In the genomic region with DNA sequence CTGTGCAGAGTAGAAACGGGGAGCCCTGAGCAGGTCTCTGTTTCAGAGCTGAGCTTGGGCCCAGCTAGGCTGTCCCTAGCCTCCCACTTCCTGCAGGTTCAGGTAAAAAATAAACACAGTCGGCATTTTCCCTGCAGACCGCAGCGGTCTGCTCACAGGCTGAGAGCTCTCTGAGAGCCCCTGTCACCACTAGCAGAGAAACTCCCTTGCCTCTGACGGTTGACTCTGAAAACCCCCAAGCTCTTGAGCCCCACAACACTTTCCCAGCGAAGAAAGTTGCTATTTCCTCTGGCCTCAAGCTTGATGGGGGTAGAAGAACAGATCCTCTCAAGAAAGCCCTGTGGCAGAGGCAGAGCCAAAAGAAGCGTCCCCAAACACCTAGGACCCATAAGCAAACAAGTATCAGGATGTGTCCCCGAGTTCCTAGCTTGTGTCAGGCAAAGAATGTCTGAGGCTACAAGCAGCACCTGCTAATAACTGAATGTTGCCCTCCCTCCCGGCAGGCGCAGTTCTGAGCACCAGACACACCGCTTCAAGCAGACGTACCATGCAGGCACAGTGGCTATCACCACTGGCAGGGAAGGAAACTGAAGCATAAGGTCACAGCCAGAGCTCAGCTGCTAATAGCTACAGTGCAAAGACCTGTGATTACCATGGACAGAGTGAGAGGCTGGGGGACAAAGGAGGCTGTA, we compare ENCODE assay signal across 17 mouse cellular contexts. TPM values are rescaled to one million over a fixed set of nuclear protein-coding genes. Genes with fewer than 3 reads are reported as not detected.
DNase-seq lines count a peak whose midpoint lies in the region; ATAC-seq lines count a peak whose summit lies in the region.
"Had no signal": no experiment of that assay in that cellular context is flagged by ENCODE, and none has a peak within 500 bp of the region (broad histone marks: within the 10 kb centered on the region; RNA-seq: fewer than 3 reads in every experiment).

No protein-coding gene starts in this region.

- peaks cover 28 to 36% of the 10 kb centered on the region in 2 experiments for H3K4me1 ChIP-seq in heart, embryonic 14.5 days (ENCODE audit: control insufficient read depth in 2 of 2, insufficient read depth in 2 of 2, low read length in 2 of 2)
- H3K4me1 ChIP-seq: midbrain, embryonic 12.5 days had no signal

- 26% methylated on average over 12 of the region's 12 CpGs for WGBS in heart, embryonic 14.5 days

- H3K4me2 ChIP-seq in heart, embryonic 14.5 days (ENCODE audit: low read length), result peak overlapping the region; percentile 37
- H3K4me2 ChIP-seq: hindbrain, embryonic 15.5 days; liver, embryonic 13.5 days; midbrain, embryonic 12.5 days had no signal

- peak overlapping the region in 1 of 2 experiments; percentile 41; a peak in 1 of 4 replicates for H3K27ac ChIP-seq in heart, embryonic 14.5 days (replicated peaks in 1 of 2; ENCODE audit: control insufficient read depth in 1 of 2, insufficient read depth in 1 of 2, low read depth in 2 of 2, low read length in 2 of 2)
- H3K27ac ChIP-seq: hindbrain, embryonic 15.5 days; left cerebral cortex, adult 2 months; liver, embryonic 13.5 days; midbrain, embryonic 12.5 days had no signal

- H3K9ac ChIP-seq in heart, embryonic 14.5 days (ENCODE audit: low read length), result peak overlapping the region; percentile 11; the same call in 1 of the 2 replicates
- H3K9ac ChIP-seq: hindbrain, embryonic 15.5 days; liver, embryonic 13.5 days; midbrain, embryonic 12.5 days had no signal

- H3K9me3 ChIP-seq in heart, embryonic 14.5 days (ENCODE audit: control insufficient read depth, low read length), result no peaks in the 10 kb centered on the region
- H3K9me3 ChIP-seq: hindbrain, embryonic 15.5 days; liver, embryonic 13.5 days; midbrain, embryonic 12.5 days had no signal

- DNase-seq in heart, adult 8-10 months (ENCODE audit: low spot score), result no peak
- peak; percentile 91 for DNase-seq in CD4-positive helper T cell, adult 2 months (ENCODE audit: low read depth, low spot score)
- DNase-seq in CD8-positive naive resting alpha-beta T cell, adult 2 months (ENCODE audit: low read depth in 2 of 2, low spot score in 2 of 2), result peak; percentile 80 to 84
- DNase-seq in natural killer cell, adult 2 months (ENCODE audit: low spot score in 2 of 2), result peak; percentile 82 to 90
- DNase-seq in cerebellum, adult 11 months, result no peak
- no peak for DNase-seq in adrenal gland, adult 2 months
- no peak for DNase-seq in frontal cortex, adult 2 months (ENCODE audit: extremely low spot score in 1 of 2, low spot score in 1 of 2)
- DNase-seq: gastrocnemius, postnatal 10 days; kidney, postnatal 10 days; liver, embryonic 13.5 days had no signal

- H3K4me3 ChIP-seq in heart, embryonic 14.5 days (ENCODE audit: control insufficient read depth in 1 of 2, insufficient read depth in 1 of 2, low read depth in 1 of 2, low read length in 2 of 2), result no peak overlapping the region
- H3K4me3 ChIP-seq: erythroblast, embryonic 14.5 days; hindbrain, embryonic 15.5 days; left cerebral cortex, adult 2 months; liver, embryonic 13.5 days; midbrain, embryonic 12.5 days had no signal

- ATAC-seq in heart, embryonic 14.5 days (ENCODE audit: insufficient number of reproducible peaks, insufficient read depth, low FRiP score, low read depth), result no peak

- no peaks in the 10 kb centered on the region for H3K27me3 ChIP-seq in heart, embryonic 14.5 days (ENCODE audit: control insufficient read depth, insufficient read depth, low read length)
- H3K27me3 ChIP-seq: hindbrain, embryonic 15.5 days; liver, embryonic 13.5 days; midbrain, embryonic 12.5 days had no signal

- H3K36me3 ChIP-seq in heart, embryonic 14.5 days (ENCODE audit: control insufficient read depth, insufficient read depth, low read length), result no peaks in the 10 kb centered on the region
- H3K36me3 ChIP-seq: hindbrain, embryonic 15.5 days; liver, embryonic 13.5 days had no signal

RNA-seq across cellular contexts. Expression of gene Tcf7, which starts 17.1 kb away (rescaled TPM):
- polyA plus RNA-seq in heart, embryonic 14.5 days (2014; fragmentation: Nextera tagmentation; extraction: Ambion mirVana), result 2.2 and 2.5 TPM in 2 replicates
- 1 to 10 TPM in 1 of 4 experiments, under 1 TPM in 3; 0.44 to 1.0 (median 0.83) TPM for total RNA-seq in heart, adult 8-10 months (2022)
- total RNA-seq in adrenal gland, adult 2 months (2021), result 10 to 100 TPM; 32.1 to 48.6 TPM
- 56.1 and 60.3 TPM in 2 replicates for polyA plus RNA-seq in adrenal gland, adult 2 months (2012; rRNA removed)
- polyA plus RNA-seq in frontal cortex, adult 2 months (2012; rRNA removed), result 8.5 and 9.1 TPM in 2 replicates

RNA-seq across cellular contexts. Expression of gene Skp1a, which starts 34.0 kb away (rescaled TPM):
- polyA plus RNA-seq in heart, embryonic 14.5 days (2014; fragmentation: Nextera tagmentation; extraction: Ambion mirVana), result 468 and 534 TPM in 2 replicates
- 100 to 1,000 TPM; 243 to 269 (median 257) TPM for total RNA-seq in heart, adult 8-10 months (2022)
- total RNA-seq in adrenal gland, adult 2 months (2021), result 100 to 1,000 TPM; 396 to 522 TPM
- 10.6 and 11.1 TPM in 2 replicates for polyA plus RNA-seq in adrenal gland, adult 2 months (2012; rRNA removed)
- polyA plus RNA-seq in frontal cortex, adult 2 months (2012; rRNA removed), result 335 and 372 TPM in 2 replicates

RNA-seq across cellular contexts. Expression of gene Olfr1371, which starts 52.0 kb away (rescaled TPM):
- polyA plus RNA-seq in heart, embryonic 14.5 days (2014; fragmentation: Nextera tagmentation; extraction: Ambion mirVana), result not detected in 2 replicates
- not detected for total RNA-seq in heart, adult 8-10 months (2022)
- not detected for total RNA-seq in adrenal gland, adult 2 months (2021)
- polyA plus RNA-seq in adrenal gland, adult 2 months (2012; rRNA removed), result not detected in 2 replicates
- polyA plus RNA-seq in frontal cortex, adult 2 months (2012; rRNA removed), result not detected in 2 replicates
- total RNA-seq: common myeloid progenitor, adult 5-6 weeks; gastrocnemius, postnatal 10 days; left cerebral cortex, adult 2 months; MEL had no signal
- polyA plus RNA-seq: erythroblast, embryonic 14.5 days; hindbrain, embryonic 15.5 days; liver, embryonic 13.5 days; midbrain, embryonic 12.5 days had no signal

Comparison
In these comparisons a context has a peak if more than half of its experiments do, and no peak if none do; other contexts are left out.
1. DNase-seq: peak in CD4-positive helper T cell, adult 2 months (single experiment), CD8-positive naive resting alpha-beta T cell, adult 2 months (2 of 2) and natural killer cell, adult 2 months (2 of 2); none in heart, adult 8-10 months (single experiment), cerebellum, adult 11 months (single experiment), adrenal gland, adult 2 months (single experiment) and frontal cortex, adult 2 months (0 of 2).
2. RNA of gene Skp1a, which starts 34.0 kb away (polyA plus RNA-seq): 468 to 534 TPM in heart, embryonic 14.5 days and 335 to 372 TPM in frontal cortex, adult 2 months; 10.6 to 11.1 TPM in adrenal gland, adult 2 months; every median in the first group is over 10 times any median in the second.